ENCODE assay signal across 22 mouse cellular contexts in the genomic region with DNA sequence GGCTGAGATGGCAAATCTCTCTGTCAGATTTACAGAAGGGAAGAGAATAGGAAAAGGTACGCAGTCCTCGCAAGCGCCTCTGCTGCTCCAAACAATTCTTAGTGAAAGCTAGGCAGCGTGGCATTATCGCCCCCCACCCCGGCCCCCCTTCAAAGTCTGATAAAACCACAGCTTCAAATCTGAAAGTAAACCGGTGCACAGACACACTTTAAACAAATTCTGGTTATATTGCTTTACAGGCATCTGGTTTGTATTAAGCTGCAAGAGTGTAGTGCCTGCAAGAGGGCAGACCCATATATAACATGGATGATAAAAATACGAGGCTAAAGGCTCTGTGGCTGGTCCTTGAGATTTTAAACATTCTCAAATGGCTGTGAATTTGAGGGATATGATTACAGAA.
A peak's percentile ranks its signal among the peaks of the same experiment; 100 is the strongest.
DNase-seq lines count a peak whose midpoint lies in the region; ATAC-seq and TF ChIP-seq lines count a peak whose summit lies in the region.
"Had no signal": no experiment of that assay in that cellular context is flagged by ENCODE, and none has a peak within 500 bp of the region (broad histone marks: within the 10 kb centered on the region; RNA-seq: fewer than 3 reads in every experiment).

No protein-coding gene starts in this region.

- no peaks in the 10 kb centered on the region for H3K36me3 ChIP-seq in intestine, embryonic 14.5 days (ENCODE audit: control insufficient read depth, insufficient read depth, low read length)
- H3K36me3 ChIP-seq in intestine, postnatal 0 days (ENCODE audit: control insufficient read depth, insufficient read depth): no peaks in the 10 kb centered on the region
- H3K36me3 ChIP-seq in embryonic facial prominence, embryonic 10.5 days (replicated peaks): no peaks in the 10 kb centered on the region
- H3K36me3 ChIP-seq in limb, embryonic 15.5 days: no peaks in the 10 kb centered on the region
- H3K36me3 ChIP-seq: heart, embryonic 15.5 days had no signal

- H3K27ac ChIP-seq in intestine, embryonic 14.5 days (ENCODE audit: low read depth): 0 out of 2 replicates have a peak overlapping the region, but pooled peaks have one; percentile 52
- no peak overlapping the region for H3K27ac ChIP-seq in intestine, postnatal 0 days (ENCODE audit: low read depth, low read length)
- peak overlapping the region; percentile 80 for H3K27ac ChIP-seq in embryonic facial prominence, embryonic 10.5 days (replicated peaks)
- peak overlapping the region; percentile 61; the same call in 1 of the 2 replicates for H3K27ac ChIP-seq in embryonic fibroblast, embryonic 13.5 days (ENCODE audit: insufficient read depth, low read length)
- peak overlapping the region; percentile 35; the same call in 1 of the 2 replicates for H3K27ac ChIP-seq in limb, embryonic 15.5 days
- H3K27ac ChIP-seq: heart, adult 2 months; heart, embryonic 15.5 days; hindbrain, postnatal 0 days; left cerebral cortex, adult 2 months had no signal

- 21% methylated on average over 8 of the region's 8 CpGs for WGBS in intestine, embryonic 14.5 days
- WGBS in intestine, postnatal 0 days: 39% methylated on average over 8 of the region's 8 CpGs
- 52% methylated on average over 8 of the region's 8 CpGs for WGBS in embryonic facial prominence, embryonic 10.5 days
- 28% methylated on average over 8 of the region's 8 CpGs for WGBS in limb, embryonic 15.5 days

- no peak overlapping the region for H3K4me3 ChIP-seq in intestine, embryonic 14.5 days (ENCODE audit: low read depth, low read length)
- H3K4me3 ChIP-seq in intestine, postnatal 0 days (ENCODE audit: low read depth, low read length): no peak overlapping the region
- H3K4me3 ChIP-seq in embryonic facial prominence, embryonic 10.5 days: no peak overlapping the region
- no peak overlapping the region for H3K4me3 ChIP-seq in embryonic fibroblast, embryonic 13.5 days (ENCODE audit: insufficient read depth, low read length)
- no peak overlapping the region; the same call in 1 of the 2 replicates for H3K4me3 ChIP-seq in limb, embryonic 15.5 days
- H3K4me3 ChIP-seq: heart, adult 2 months; heart, embryonic 15.5 days; left cerebral cortex, adult 2 months; myocyte had no signal

- no peak for TF ChIP-seq POLR2A in embryonic fibroblast, embryonic 13.5 days (IDR thresholded peaks at IDR 0.05; ENCODE audit: low read depth, low read length)

- no peak for DNase-seq in intestine, embryonic 14.5 days (ENCODE audit: low spot score)
- DNase-seq in embryonic facial prominence, embryonic 10.5 days (ENCODE audit: low spot score): peak; percentile 57
- no peak for DNase-seq in spleen, adult 12 weeks (ENCODE audit: low spot score)
- DNase-seq in thymus, postnatal 25 days: no peak
- DNase-seq: adrenal gland, postnatal 10 days; cerebellum, adult 9-11 months; gastrocnemius, postnatal 25 days; heart, adult 2 months; kidney, adult 2 months; kidney, postnatal 14 days; lung, adult 18-20 months; lung, postnatal 14 days; midbrain, embryonic 14.5 days; right cerebral cortex, postnatal 25 days had no signal

- no peaks in the 10 kb centered on the region for H3K27me3 ChIP-seq in intestine, embryonic 14.5 days (replicated peaks; ENCODE audit: control insufficient read depth, insufficient read depth, low read length)
- H3K27me3 ChIP-seq in intestine, postnatal 0 days (replicated peaks; ENCODE audit: control insufficient read depth, insufficient read depth, low read length): no peaks in the 10 kb centered on the region
- H3K27me3 ChIP-seq in embryonic facial prominence, embryonic 10.5 days (replicated peaks; ENCODE audit: low read depth, poor library complexity, severe bottlenecking): no peaks in the 10 kb centered on the region
- H3K27me3 ChIP-seq in limb, embryonic 15.5 days: no peaks in the 10 kb centered on the region
- H3K27me3 ChIP-seq: heart, embryonic 15.5 days had no signal

- H3K4me1 ChIP-seq in intestine, embryonic 14.5 days (replicated peaks; ENCODE audit: control insufficient read depth, insufficient read depth, low read length): peaks cover 29% of the 10 kb centered on the region
- no peaks in the 10 kb centered on the region for H3K4me1 ChIP-seq in intestine, postnatal 0 days (replicated peaks; ENCODE audit: control insufficient read depth, insufficient read depth, low read length)
- peaks cover 58% of the 10 kb centered on the region for H3K4me1 ChIP-seq in embryonic facial prominence, embryonic 10.5 days
- H3K4me1 ChIP-seq in embryonic fibroblast, embryonic 13.5 days (ENCODE audit: control insufficient read depth, insufficient read depth, low read length): no peaks in the 10 kb centered on the region
- peaks cover 16% of the 10 kb centered on the region for H3K4me1 ChIP-seq in limb, embryonic 15.5 days

- no peak overlapping the region for H3K9ac ChIP-seq in intestine, embryonic 14.5 days (ENCODE audit: low read length)
- no peak overlapping the region for H3K9ac ChIP-seq in intestine, postnatal 0 days (ENCODE audit: low read depth, low read length)
- no peak overlapping the region for H3K9ac ChIP-seq in limb, embryonic 15.5 days
- H3K9ac ChIP-seq: heart, embryonic 15.5 days had no signal

- peak overlapping the region; percentile 16; the same call in 1 of the 2 replicates for H3K4me2 ChIP-seq in intestine, embryonic 14.5 days (ENCODE audit: low read length)
- no peak overlapping the region for H3K4me2 ChIP-seq in intestine, postnatal 0 days (replicated peaks; ENCODE audit: low read depth)
- peak overlapping the region; percentile 19; the same call in 1 of the 2 replicates for H3K4me2 ChIP-seq in limb, embryonic 15.5 days
- H3K4me2 ChIP-seq: heart, embryonic 15.5 days had no signal

- no peaks in the 10 kb centered on the region for H3K9me3 ChIP-seq in intestine, embryonic 14.5 days (ENCODE audit: control insufficient read depth, low read length)
- H3K9me3 ChIP-seq in intestine, postnatal 0 days (ENCODE audit: control insufficient read depth): no peaks in the 10 kb centered on the region
- no peaks in the 10 kb centered on the region for H3K9me3 ChIP-seq in embryonic facial prominence, embryonic 10.5 days
- H3K9me3 ChIP-seq in limb, embryonic 15.5 days: no peaks in the 10 kb centered on the region
- H3K9me3 ChIP-seq: heart, embryonic 15.5 days had no signal

- ATAC-seq in intestine, embryonic 14.5 days (replicated peaks; ENCODE audit: low FRiP score, low TSS enrichment, low read depth): no peak
- ATAC-seq in intestine, postnatal 0 days: no peak
- ATAC-seq in limb, embryonic 15.5 days (ENCODE audit: insufficient number of reproducible peaks, low FRiP score, low TSS enrichment, low read depth): no peak
- ATAC-seq in frontal cortex, adult (ENCODE audit: low TSS enrichment): no peak
- ATAC-seq: hindbrain, postnatal 0 days had no signal

- TF ChIP-seq CTCF in intestine, postnatal 0 days (IDR thresholded peaks at IDR 0.05; ENCODE audit: low read depth): no peak
- TF ChIP-seq CTCF in embryonic fibroblast, embryonic 13.5 days (IDR thresholded peaks at IDR 0.05; ENCODE audit: borderline replicate concordance, insufficient read depth, low read length): no peak
